Mouse (Mus musculus): ENCODE measurements around the gene Calm3.

Calm3 gene

GRCm38 (mm10) chr7:16924037-16924834 is at the start of gene Calm3:
Gene Calm3 (minus strand): TSS chr7:16924114.
- in situ Hi-C loops (cut with MboI, MseI), result loop anchor here (5.0 kb wide), 2 partner anchors 47 to 107 kb away; partner anchors contain the start of genes Dact3, Fkrp and Strn4

GRCm38 (mm10) chr7:16971160-16971559 is 47.2 kb upstream of the Calm3 start:
- in situ Hi-C loops (cut with MboI, MseI), result no loop called here

GRCm38 (mm10) chr7:16968414-16968813 is 44.5 kb upstream of the Calm3 start:
- in situ Hi-C loops (cut with MboI, MseI), result no loop called here

- in situ Hi-C loops (cut with MboI, MseI), result no loop called here
These were observed 37.8 kb upstream of the Calm3 start for GRCm38 (mm10) chr7:16961678-16962077.

- in situ Hi-C loops (cut with MboI, MseI), result no loop called here
These were observed 35.7 kb upstream of the Calm3 start, which contains the start of gene Pnmal1 for GRCm38 (mm10) chr7:16959539-16960187. Gene Pnmal1 (plus strand): TSS chr7:16959679.

GRCm38 (mm10) chr7:16956410-16957265 is 32.7 kb upstream of the Calm3 start:
- in situ Hi-C loops (cut with MboI, MseI), result no loop called here

- in situ Hi-C loops (cut with MboI, MseI), result no loop called here
These were observed 31.8 kb upstream of the Calm3 start for GRCm38 (mm10) chr7:16955712-16956111.

- in situ Hi-C loops (cut with MboI, MseI), result loop anchor here (5.0 kb wide), 2 partner anchors 44 to 104 kb away; no protein-coding TSS in a partner anchor
These were observed 29.9 kb upstream of the Calm3 start for GRCm38 (mm10) chr7:16953776-16954175.

GRCm38 (mm10) chr7:16950861-16951635 is 27.1 kb upstream of the Calm3 start:
- in situ Hi-C loops (cut with MboI, MseI), result loop anchor here (5.0 kb wide), 2 partner anchors 46 to 106 kb away; no protein-coding TSS in a partner anchor

GRCm38 (mm10) chr7:16949908-16950841 is 26.3 kb upstream of the Calm3 start:
- in situ Hi-C loops (cut with MboI, MseI), result loop anchor here (5.0 kb wide), 2 partner anchors 47 to 107 kb away; no protein-coding TSS in a partner anchor

- in situ Hi-C loops (cut with MboI, MseI), result no loop called here
These were observed 25.1 kb upstream of the Calm3 start for GRCm38 (mm10) chr7:16948923-16949458.

- in situ Hi-C loops (cut with MboI, MseI), result no loop called here
These were observed 24.0 kb upstream of the Calm3 start for GRCm38 (mm10) chr7:16947959-16948361.

- in situ Hi-C loops (cut with MboI, MseI), result no loop called here
These were observed 23.5 kb upstream of the Calm3 start for GRCm38 (mm10) chr7:16947349-16947895.

GRCm38 (mm10) chr7:16946441-16947348 is 22.8 kb upstream of the Calm3 start:
- in situ Hi-C loops (cut with MboI, MseI), result no loop called here

GRCm38 (mm10) chr7:16945419-16945818 is 21.5 kb upstream of the Calm3 start:
- in situ Hi-C loops (cut with MboI, MseI), result no loop called here

GRCm38 (mm10) chr7:16944808-16945315 is 20.9 kb upstream of the Calm3 start:
- in situ Hi-C loops (cut with MboI, MseI), result no loop called here

- in situ Hi-C loops (cut with MboI, MseI), result no loop called here
These were observed 20.3 kb upstream of the Calm3 start, which contains the start of gene Pnmal2 for GRCm38 (mm10) chr7:16944061-16944807. Gene Pnmal2 (plus strand): TSS chr7:16944682.
